8 mouse cellular contexts compared by ENCODE assay signal in the genomic region with DNA sequence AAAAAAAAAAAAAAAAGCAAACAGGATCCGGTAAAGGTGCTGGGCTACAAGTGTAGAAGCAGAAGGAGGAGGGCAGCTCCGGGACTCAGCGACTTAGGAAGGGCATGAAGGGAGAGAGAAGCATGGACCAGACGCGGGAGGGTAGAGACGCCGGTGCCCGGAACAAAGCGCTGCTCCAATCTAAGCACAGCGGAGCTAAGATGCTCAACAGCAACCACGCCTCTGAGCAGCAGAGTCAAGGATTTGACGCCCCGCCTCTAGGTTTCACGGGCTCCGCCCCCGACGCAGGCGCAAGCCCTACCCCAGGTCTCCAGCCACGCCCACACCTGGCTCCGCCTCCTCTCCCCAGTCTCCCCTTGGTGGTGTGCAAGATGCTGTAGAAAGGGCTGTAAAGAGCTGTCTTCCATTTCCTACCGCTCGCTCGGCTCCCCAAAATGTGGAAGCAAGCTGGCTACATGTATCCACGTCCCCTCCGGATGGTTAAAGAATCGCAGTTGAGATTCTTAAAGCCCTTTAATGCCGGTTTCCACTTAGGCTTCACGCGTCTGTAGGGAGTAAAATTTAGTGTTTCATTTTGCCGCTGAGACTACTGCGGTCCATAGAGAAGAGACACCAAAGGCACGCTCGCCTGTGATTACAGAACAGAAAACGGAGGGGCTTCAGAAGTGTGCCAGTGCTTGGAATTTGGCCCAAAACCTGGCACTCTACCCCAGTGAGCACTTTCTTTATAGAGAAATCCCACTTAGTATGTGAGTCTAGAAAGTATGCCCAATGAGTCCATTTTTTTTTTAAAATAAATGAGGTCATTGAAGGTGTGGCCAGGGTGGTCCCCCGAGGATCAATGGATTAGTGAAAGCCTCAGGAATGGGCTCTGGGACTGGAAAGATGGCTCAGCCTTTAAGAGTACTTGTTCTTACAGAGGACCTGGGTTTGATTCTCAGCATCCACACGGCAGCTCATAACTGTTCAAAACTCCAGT. TPM values are rescaled to one million over a fixed set of nuclear protein-coding genes. Genes with fewer than 3 reads are reported as not detected.
DNase-seq lines count a peak whose midpoint lies in the region; ATAC-seq lines count a peak whose summit lies in the region.

A gene (minus strand): TSS at position 211 of the 979 bp plus-strand sequence.

- H3K36me3 ChIP-seq in heart, embryonic 14.5 days (ENCODE audit: control insufficient read depth, insufficient read depth, low read length), result no peaks in the 10 kb centered on the region
- H3K36me3 ChIP-seq in liver, embryonic 13.5 days, result no peaks in the 10 kb centered on the region
- no peaks in the 10 kb centered on the region for H3K36me3 ChIP-seq in stomach, embryonic 16.5 days (ENCODE audit: control insufficient read depth, insufficient read depth, low read length)

- H3K27ac ChIP-seq in brown adipose tissue, adult 24 weeks (replicated peaks; ENCODE audit: low read depth, low read length), result no peak within 1 kb of the TSS
- H3K27ac ChIP-seq in heart, embryonic 14.5 days (replicated peaks in 1 of 2; ENCODE audit: control insufficient read depth in 1 of 2, insufficient read depth in 1 of 2, low read depth in 2 of 2, low read length in 2 of 2), result no peak within 1 kb of the TSS
- H3K27ac ChIP-seq in liver, embryonic 13.5 days, result peak within 1 kb of the TSS; percentile 59
- H3K27ac ChIP-seq in stomach, embryonic 16.5 days (ENCODE audit: low read length), result 0 out of 2 replicates have a peak within 1 kb of the TSS, but pooled peaks have one; percentile 47

- peak; percentile 81 for ATAC-seq in heart, embryonic 14.5 days (ENCODE audit: insufficient number of reproducible peaks, insufficient read depth, low FRiP score, low read depth)
- ATAC-seq in liver, embryonic 13.5 days (ENCODE audit: low read depth), result peak; percentile 88
- ATAC-seq in stomach, embryonic 16.5 days (ENCODE audit: insufficient read depth, low FRiP score), result peak; percentile 98

- WGBS in heart, embryonic 14.5 days, result 5% methylated on average over 36 of the region's 36 CpGs
- WGBS in liver, embryonic 13.5 days (ENCODE audit: insufficient replicate concordance), result 4% methylated on average over 36 of the region's 36 CpGs
- WGBS in stomach, embryonic 16.5 days, result 2% methylated on average over 36 of the region's 36 CpGs

- peak; percentile 99 for DNase-seq in CD4-positive, CD25-positive, alpha-beta regulatory T cell, adult 2 months (ENCODE audit: low read depth, low spot score)
- DNase-seq in fat pad, adult 2 months (ENCODE audit: extremely low read depth, low read depth, low spot score), result peak; percentile 21
- peak; percentile 93 for DNase-seq in kidney, postnatal 14 days
- DNase-seq in liver, embryonic 13.5 days, result peak; percentile 91
- DNase-seq in neural tube, embryonic 10.5 days (ENCODE audit: extremely low spot score, low spot score), result peak; percentile 93

- peak within 1 kb of the TSS; percentile 87 for H3K4me2 ChIP-seq in heart, embryonic 14.5 days (ENCODE audit: low read length)
- peak within 1 kb of the TSS; percentile 75 for H3K4me2 ChIP-seq in liver, embryonic 13.5 days
- peak within 1 kb of the TSS; percentile 91 for H3K4me2 ChIP-seq in stomach, embryonic 16.5 days (ENCODE audit: low read depth, low read length)

- peaks cover 73% of the 10 kb centered on the region for H3K27me3 ChIP-seq in heart, embryonic 14.5 days (ENCODE audit: control insufficient read depth, insufficient read depth, low read length)
- peaks cover 83% of the 10 kb centered on the region for H3K27me3 ChIP-seq in liver, embryonic 13.5 days
- peaks cover 38% of the 10 kb centered on the region for H3K27me3 ChIP-seq in stomach, embryonic 16.5 days (ENCODE audit: control insufficient read depth, insufficient read depth, low read length)

- no peaks in the 10 kb centered on the region for H3K4me1 ChIP-seq in brown adipose tissue, adult 24 weeks (ENCODE audit: control insufficient read depth, insufficient read depth, insufficient read length, low read length)
- peaks cover 3 to 5% of the 10 kb centered on the region in 2 experiments; a peak in 2 of 4 replicates for H3K4me1 ChIP-seq in heart, embryonic 14.5 days (ENCODE audit: control insufficient read depth in 2 of 2, insufficient read depth in 2 of 2, low read length in 2 of 2)
- peaks cover 25% of the 10 kb centered on the region for H3K4me1 ChIP-seq in liver, embryonic 13.5 days (replicated peaks)
- peaks cover 6% of the 10 kb centered on the region for H3K4me1 ChIP-seq in stomach, embryonic 16.5 days (ENCODE audit: control insufficient read depth, insufficient read depth, low read length)

- H3K4me3 ChIP-seq in brown adipose tissue, adult 24 weeks (ENCODE audit: insufficient read depth, low read depth, low read length), result peak within 1 kb of the TSS; percentile 61
- H3K4me3 ChIP-seq in heart, embryonic 14.5 days (ENCODE audit: control insufficient read depth in 1 of 2, insufficient read depth in 1 of 2, low read depth in 1 of 2, low read length in 2 of 2), result peak within 1 kb of the TSS; percentile 42 to 46
- H3K4me3 ChIP-seq in liver, embryonic 13.5 days (replicated peaks), result peak within 1 kb of the TSS; percentile 51
- peak within 1 kb of the TSS; percentile 54 for H3K4me3 ChIP-seq in stomach, embryonic 16.5 days (replicated peaks; ENCODE audit: low read length)

- no peak within 1 kb of the TSS for H3K9ac ChIP-seq in heart, embryonic 14.5 days (ENCODE audit: low read length)
- no peak within 1 kb of the TSS for H3K9ac ChIP-seq in liver, embryonic 13.5 days
- H3K9ac ChIP-seq in stomach, embryonic 16.5 days (ENCODE audit: low read length), result peak within 1 kb of the TSS; percentile 65

- no peaks in the 10 kb centered on the region for H3K9me3 ChIP-seq in heart, embryonic 14.5 days (ENCODE audit: control insufficient read depth, low read length)
- H3K9me3 ChIP-seq in liver, embryonic 13.5 days (replicated peaks), result no peaks in the 10 kb centered on the region
- no peaks in the 10 kb centered on the region for H3K9me3 ChIP-seq in stomach, embryonic 16.5 days (replicated peaks; ENCODE audit: control insufficient read depth, low read length)

RNA-seq across cellular contexts. Expression of the gene that starts here (rescaled TPM):
- polyA plus RNA-seq in brown adipose tissue, adult 24 weeks (2012; ENCODE audit: insufficient read depth, insufficient read length, missing spikeins), result not detected in 2 replicates
- polyA plus RNA-seq in heart, embryonic 14.5 days (2014; fragmentation: Nextera tagmentation; extraction: Ambion mirVana), result 0.11 TPM in 1 of 2 replicates, not detected in the other
- 0.16 and 0.29 TPM in 2 replicates for polyA plus RNA-seq in liver, embryonic 13.5 days (2015; fragmentation: Nextera tagmentation; extraction: Ambion mirVana)
- polyA plus RNA-seq in stomach, embryonic 16.5 days (2015; fragmentation: Nextera tagmentation; extraction: Ambion mirVana), result 2.3 and 2.4 TPM in 2 replicates

Comparison
In these comparisons a context has a peak if more than half of its experiments do, and no peak if none do; other contexts are left out.
1. Peak in ATAC-seq, H3K4me3 ChIP-seq and H3K4me2 ChIP-seq in heart, embryonic 14.5 days; RNA of the gene not detected or under 1 TPM.
2. Peak in DNase-seq, ATAC-seq, H3K4me3 ChIP-seq, H3K27ac ChIP-seq and H3K4me2 ChIP-seq in liver, embryonic 13.5 days; RNA of the gene not detected or under 1 TPM.
3. DNase-seq: peak in every context shown above with its lines; median percentile 99 in CD4-positive, CD25-positive, alpha-beta regulatory T cell, adult 2 months; 93 in kidney, postnatal 14 days; 93 in neural tube, embryonic 10.5 days; 91 in liver, embryonic 13.5 days; 21 in fat pad, adult 2 months.